Mouse (Mus musculus) layer of hippocampus, adult 2 months (tissue): ENCODE results near the gene Pus3. TPM values are rescaled to one million over a fixed set of nuclear protein-coding genes. Genes with fewer than 3 reads are reported as not detected.

Experiments
- DNase-seq, 2 experiments: peaks; one replicate each; pipeline ENCODE4 v3.0.0; 2022; ENCODE audit warnings: low spot score in 2 of 2
- H3K27ac ChIP-seq: fragments of 200-600 bp; 2 replicates; pipeline ENCODE4 v1.8.1; 2022
- H3K4me3 ChIP-seq: fragments of 200-600 bp; 2 replicates; pipeline ENCODE4 v1.8.1; 2022; ENCODE audit warnings: mild to moderate bottlenecking
- CTCF ChIP-seq: fragments of 200-600 bp; conservative IDR thresholded peaks from 2 replicates; pipeline ENCODE4 v1.8.1; 2022; ENCODE audit warnings: antibody characterized with exemption, mild to moderate bottlenecking, moderate library complexity
- long read RNA-seq, 2 experiments: library from polyadenylated mRNA; stranded (forward); transcript quantifications; one replicate each; pipeline ENCODE4 v2.0.0; 2021; ENCODE audit warnings: borderline mapping rate in 2 of 2
- total RNA-seq, 2 experiments: library from RNA; stranded (reverse); gene quantifications; 2 replicates each; pipeline ENCODE4 v1.2.3; 2021

Pus3 gene
- 10 to 100 TPM; 13.0 to 14.2 TPM for total RNA-seq
- long read RNA-seq, experiment 1, partial matches to known transcripts = 1 of 5 reads
- long read RNA-seq, experiment 1, other reads (novel, unspliced or antisense) = 1 of 5 reads
- long read RNA-seq, experiment 2, transcript Pus3-201 (4 exons, 2,019 nt) = major isoform, 5 of 8 reads
- long read RNA-seq, experiment 2, partial matches to known transcripts = 2 of 8 reads
- long read RNA-seq, experiment 2, other reads (novel, unspliced or antisense) = 1 of 8 reads

GRCm38 (mm10) chr9:35558257-35559008 lies at the start of gene Pus3, which contains the start of gene Ddx25:
Pus3 (plus strand) TSS chr9:35558595.
Ddx25 (minus strand) TSS chr9:35558528.
- peak; percentile 52 to 73 for DNase-seq
- Histone ChIP-seq H3K4me3 (peak within 1 kb of the TSS; percentile 74), H3K27ac (peak within 1 kb of the TSS; percentile 93)
- no peak for TF ChIP-seq CTCF

- no peak for TF ChIP-seq CTCF
- H3K4me3 ChIP-seq = no peak overlapping the region
- H3K27ac ChIP-seq = no peak overlapping the region
- DNase-seq = no peak
Measured at GRCm38 (mm10) chr9:35513900-35514299, 44.5 kb upstream of the Pus3 start.

GRCm38 (mm10) chr9:35516182-35516581 lies 42.2 kb upstream of the Pus3 start:
- Histone ChIP-seq H3K4me3 (no peak overlapping the region), H3K27ac (no peak overlapping the region)
- DNase-seq = no peak
- TF ChIP-seq CTCF = no peak

GRCm38 (mm10) chr9:35516711-35517110 lies 41.7 kb upstream of the Pus3 start:
- Histone ChIP-seq H3K27ac (no peak overlapping the region), H3K4me3 (no peak overlapping the region)
- no peak for DNase-seq
- no peak for TF ChIP-seq CTCF

- no peak for DNase-seq
- no peak within 1 kb of the TSS for H3K27ac ChIP-seq
- no peak for TF ChIP-seq CTCF
Measured at GRCm38 (mm10) chr9:35518169-35518568, 40.2 kb upstream of the Pus3 start, which contains the start of gene Gm1113. Gm1113 (minus strand) TSS chr9:35518269.

GRCm38 (mm10) chr9:35520631-35521348 lies 37.6 kb upstream of the Pus3 start:
- H3K4me3 ChIP-seq = no peak overlapping the region
- no peak for TF ChIP-seq CTCF
- DNase-seq = no peak

More at GRCm38 (mm10) chr9:35518169-35518568, 40.2 kb upstream of the Pus3 start, which contains the start of gene Gm1113:
- no peak within 1 kb of the TSS for H3K4me3 ChIP-seq

GRCm38 (mm10) chr9:35522241-35522640 lies 36.2 kb upstream of the Pus3 start:
- H3K4me3 ChIP-seq = no peak overlapping the region
- DNase-seq = no peak
- H3K27ac ChIP-seq = no peak overlapping the region
- no peak for TF ChIP-seq CTCF

More at GRCm38 (mm10) chr9:35520631-35521348, 37.6 kb upstream of the Pus3 start:
- no peak overlapping the region for H3K27ac ChIP-seq

- no peak overlapping the region for H3K4me3 ChIP-seq
- no peak for DNase-seq
- TF ChIP-seq CTCF = no peak
- peak overlapping the region; percentile 87 for H3K27ac ChIP-seq
Measured at GRCm38 (mm10) chr9:35522821-35523515, 35.4 kb upstream of the Pus3 start.

GRCm38 (mm10) chr9:35523541-35523940 lies 34.9 kb upstream of the Pus3 start:
- peak; percentile 68 to 78 for DNase-seq
- no peak for TF ChIP-seq CTCF
- Histone ChIP-seq H3K4me3 (peak overlapping the region; percentile 22; the same call in 1 of the 2 replicates), H3K27ac (peak overlapping the region; percentile 87)

GRCm38 (mm10) chr9:35523941-35524411 lies 34.4 kb upstream of the Pus3 start:
- Histone ChIP-seq H3K4me3 (peak overlapping the region; percentile 22; the same call in 1 of the 2 replicates), H3K27ac (peak overlapping the region; percentile 87)
- TF ChIP-seq CTCF = peak; percentile 96
- peak; percentile 81 to 85 for DNase-seq

GRCm38 (mm10) chr9:35529141-35529540 lies 29.3 kb upstream of the Pus3 start:
- DNase-seq = no peak
- H3K4me3 ChIP-seq = no peak overlapping the region
- TF ChIP-seq CTCF = no peak
- H3K27ac ChIP-seq = no peak overlapping the region

GRCm38 (mm10) chr9:35529796-35530195 lies 28.6 kb upstream of the Pus3 start:
- H3K4me3 ChIP-seq = no peak overlapping the region
- no peak overlapping the region for H3K27ac ChIP-seq
- DNase-seq = no peak
- TF ChIP-seq CTCF = no peak
